Mouse (Mus musculus): ENCODE results near the gene C530008M17Rik.

The C530008M17Rik gene

DNA sequence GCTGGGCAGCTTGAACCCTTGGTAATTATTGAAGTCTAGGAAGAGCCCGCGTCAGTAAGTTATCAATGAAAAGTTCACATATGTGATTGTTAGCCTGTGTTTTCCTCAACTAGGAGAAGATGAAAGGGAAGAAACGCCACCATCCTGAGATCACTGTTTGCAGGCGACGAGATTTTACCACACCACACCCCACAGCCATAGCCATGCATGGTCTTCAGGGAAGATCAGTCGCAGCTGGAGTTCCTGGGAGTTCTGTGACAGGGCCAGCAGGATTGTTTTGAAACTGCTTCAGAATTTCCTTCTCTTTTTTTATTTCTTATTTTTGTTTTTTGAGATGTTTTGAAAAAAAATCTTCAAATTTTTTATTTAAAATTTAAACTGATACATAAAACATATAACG is 8.6 kb downstream of the C530008M17Rik start:
- no peak for DNase-seq (ENCODE audit: low spot score in 2 of 2)

DNA sequence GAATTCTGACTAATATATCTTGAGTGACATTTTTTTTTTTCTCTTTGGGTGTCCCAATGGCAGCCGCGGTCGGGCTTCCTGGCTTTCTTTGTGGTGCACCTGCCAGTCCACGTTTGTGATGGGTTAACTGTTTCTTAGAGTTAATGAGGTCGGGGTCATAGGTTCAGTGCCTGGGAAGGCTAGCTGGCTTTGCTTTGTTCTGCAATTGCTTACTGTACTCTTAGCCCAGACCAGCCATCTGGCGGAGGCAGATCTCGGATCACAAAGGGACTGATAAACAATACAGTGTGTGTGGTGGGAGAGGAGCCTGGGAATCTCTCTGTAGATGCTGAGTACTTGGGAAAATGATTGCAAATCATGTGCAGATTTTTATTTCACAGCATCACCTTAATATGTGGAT is 9.1 kb downstream of the C530008M17Rik start:
- DNase-seq (ENCODE audit: low spot score in 2 of 2): no peak

DNA sequence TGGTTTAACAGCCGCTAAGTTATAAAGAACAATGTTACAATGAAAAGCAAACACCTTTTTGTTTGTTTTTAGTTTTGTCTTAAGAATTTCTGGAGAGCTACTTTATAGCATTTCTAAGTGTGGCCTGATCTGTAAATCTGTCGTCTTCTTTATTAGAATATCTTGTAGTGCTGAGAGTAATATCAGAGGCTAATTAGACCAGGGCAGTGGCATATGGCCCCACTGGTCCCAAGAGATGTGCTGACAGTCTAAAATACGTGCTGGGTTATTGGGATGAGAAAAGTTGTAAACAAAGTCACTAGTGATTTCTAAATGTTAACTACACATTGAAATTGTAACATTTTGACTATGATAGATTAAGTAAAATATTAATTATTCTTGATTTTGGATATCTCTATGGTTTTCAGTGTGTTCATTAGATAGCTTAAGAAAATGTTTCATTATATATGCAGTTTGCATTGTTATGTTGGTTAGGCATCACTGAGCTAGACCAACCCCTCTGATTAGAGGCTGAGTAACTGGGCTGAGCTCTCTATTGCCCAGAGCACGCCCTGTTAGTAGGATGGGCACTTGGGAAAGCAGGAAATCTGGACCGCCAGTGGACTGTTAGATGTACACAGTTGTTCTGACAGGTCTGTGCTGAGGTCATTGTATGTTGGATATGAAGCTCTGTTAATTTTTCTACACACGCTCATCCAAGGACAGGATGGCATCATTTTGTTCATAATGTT is 9.9 kb downstream of the C530008M17Rik start:
- DNase-seq (ENCODE audit: low spot score in 2 of 2): no peak

DNA sequence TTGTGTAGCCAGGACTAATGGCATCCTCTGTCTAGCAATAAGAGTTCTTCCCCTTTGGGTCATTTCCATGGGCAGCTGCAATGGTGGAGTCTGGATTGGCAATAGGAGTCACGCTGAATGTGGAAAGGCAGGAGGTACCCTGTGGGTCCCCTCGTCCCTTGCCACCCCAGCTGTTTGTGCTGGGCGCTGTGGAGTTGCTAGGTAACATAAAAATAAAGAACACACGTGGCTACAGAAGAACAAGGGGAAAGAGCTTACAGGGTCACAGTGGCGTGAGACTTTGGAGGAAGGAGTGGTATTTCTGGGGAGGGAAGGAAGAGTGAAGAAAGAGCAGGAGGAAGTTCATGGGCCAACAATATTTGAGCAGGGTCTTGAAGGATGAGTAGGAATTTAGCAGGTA is 11.8 kb downstream of the C530008M17Rik start:
- no peak for DNase-seq (ENCODE audit: low spot score in 2 of 2)

DNA sequence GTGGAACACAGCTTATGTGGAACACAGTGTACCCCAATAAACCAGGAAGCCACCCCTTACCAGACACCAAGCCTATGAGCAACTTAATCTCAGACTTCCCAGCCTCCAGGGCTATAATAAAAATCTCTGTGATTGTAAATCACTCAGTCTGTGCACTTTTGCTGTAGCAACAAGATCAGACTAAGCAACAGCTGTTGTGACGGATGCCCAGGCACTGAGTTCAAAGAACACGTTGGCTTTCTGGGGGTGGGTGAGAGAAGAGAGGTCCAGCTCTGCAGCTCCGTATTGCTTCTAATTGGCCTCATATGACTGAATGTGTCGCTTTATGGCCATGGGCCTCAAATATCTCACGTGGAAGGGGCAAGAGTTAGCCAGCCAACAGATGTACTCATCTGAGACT is 12.2 kb downstream of the C530008M17Rik start:
- no peak for DNase-seq (ENCODE audit: low spot score in 2 of 2)

DNA sequence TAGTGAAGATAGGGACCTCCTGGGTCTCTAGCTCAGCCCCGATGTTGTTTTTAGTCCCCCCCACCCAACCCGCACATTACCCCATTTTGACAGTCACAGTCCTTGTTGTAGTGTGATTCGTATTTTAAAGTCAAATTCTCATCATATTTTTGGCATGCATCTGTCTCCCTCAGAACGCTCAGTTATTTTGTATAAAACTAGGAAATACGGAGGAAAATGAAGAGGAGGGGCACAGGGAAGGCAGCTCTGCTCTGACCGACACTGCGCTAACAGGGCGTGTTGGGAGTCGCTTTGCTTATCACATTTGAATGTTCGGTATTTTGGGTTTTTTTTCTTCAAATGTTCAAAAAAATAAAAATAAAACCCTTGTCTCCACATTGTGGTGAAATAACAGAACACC is 13.9 kb downstream of the C530008M17Rik start:
- no peak for DNase-seq (ENCODE audit: low spot score in 2 of 2)

DNA sequence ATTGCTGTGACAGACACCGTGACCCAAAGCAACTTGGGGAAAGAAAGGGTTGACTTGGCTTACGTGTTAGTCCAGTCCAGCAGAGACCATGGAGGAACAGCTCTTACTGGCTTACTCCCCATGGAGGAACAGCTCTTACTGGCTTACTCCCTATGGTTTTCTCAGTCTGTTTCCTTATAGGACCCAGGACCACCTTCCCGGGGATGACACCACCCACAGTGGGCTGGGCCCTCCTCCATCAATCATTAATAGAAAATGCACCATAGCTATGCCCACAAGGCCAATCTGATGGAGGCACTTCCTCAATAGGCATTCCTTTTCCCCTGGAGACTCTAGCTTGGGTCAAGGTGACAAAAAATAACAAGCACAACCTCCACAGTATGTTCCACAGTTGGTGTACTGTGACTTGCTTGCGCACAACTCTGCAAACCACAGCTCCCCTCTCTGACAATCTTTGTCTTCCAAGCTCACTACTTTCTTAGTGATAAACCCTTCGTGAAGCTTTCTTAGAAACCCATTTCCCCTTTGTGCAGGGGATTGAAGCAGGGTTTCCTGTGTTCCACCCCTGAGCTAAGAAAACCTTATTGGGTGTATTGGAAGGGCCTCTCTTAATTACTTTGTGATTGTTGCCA is 17.8 kb downstream of the C530008M17Rik start:
- no peak for DNase-seq (ENCODE audit: low spot score in 2 of 2)

DNA sequence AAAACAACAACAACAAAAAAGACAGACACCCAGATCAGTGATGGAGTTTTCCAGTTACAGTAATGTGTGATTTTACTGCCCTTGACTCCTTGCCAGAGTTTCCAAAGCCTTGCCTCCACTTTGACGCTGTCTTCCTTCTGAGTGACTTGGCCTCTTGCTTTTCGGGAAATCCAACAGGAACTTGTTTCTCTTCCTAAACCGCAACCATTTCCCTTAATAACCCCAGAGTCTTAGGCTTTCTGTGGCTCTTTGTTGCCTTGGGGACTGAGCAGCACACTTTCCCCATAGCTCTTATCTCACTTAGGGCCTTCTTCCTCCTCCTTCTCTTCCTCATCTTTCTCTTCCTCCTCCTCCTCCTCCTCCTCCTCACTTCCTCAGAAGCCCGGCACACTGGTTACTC is 19.1 kb downstream of the C530008M17Rik start:
- DNase-seq (ENCODE audit: low spot score in 2 of 2): no peak

DNA sequence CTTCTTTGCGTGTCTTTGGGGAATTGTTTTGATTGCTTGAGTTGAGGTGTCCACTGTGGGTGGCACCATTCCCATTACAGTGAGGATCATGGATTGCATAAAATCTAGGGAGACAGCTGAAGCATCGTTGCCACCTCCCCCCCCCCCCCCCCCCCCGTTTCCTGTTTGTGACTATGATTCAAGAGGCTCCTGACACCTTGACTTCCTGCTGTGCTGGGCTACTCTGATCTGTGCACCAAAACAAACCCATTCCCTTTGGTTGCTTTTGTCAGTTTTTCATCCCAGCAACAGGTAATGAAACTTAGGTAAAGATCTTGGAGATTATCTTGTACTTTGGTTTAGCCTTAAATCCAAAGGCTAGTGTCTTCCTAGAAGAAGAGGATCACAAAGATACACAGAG is 24.6 kb downstream of the C530008M17Rik start:
- DNase-seq (ENCODE audit: low spot score in 2 of 2): no peak

DNA sequence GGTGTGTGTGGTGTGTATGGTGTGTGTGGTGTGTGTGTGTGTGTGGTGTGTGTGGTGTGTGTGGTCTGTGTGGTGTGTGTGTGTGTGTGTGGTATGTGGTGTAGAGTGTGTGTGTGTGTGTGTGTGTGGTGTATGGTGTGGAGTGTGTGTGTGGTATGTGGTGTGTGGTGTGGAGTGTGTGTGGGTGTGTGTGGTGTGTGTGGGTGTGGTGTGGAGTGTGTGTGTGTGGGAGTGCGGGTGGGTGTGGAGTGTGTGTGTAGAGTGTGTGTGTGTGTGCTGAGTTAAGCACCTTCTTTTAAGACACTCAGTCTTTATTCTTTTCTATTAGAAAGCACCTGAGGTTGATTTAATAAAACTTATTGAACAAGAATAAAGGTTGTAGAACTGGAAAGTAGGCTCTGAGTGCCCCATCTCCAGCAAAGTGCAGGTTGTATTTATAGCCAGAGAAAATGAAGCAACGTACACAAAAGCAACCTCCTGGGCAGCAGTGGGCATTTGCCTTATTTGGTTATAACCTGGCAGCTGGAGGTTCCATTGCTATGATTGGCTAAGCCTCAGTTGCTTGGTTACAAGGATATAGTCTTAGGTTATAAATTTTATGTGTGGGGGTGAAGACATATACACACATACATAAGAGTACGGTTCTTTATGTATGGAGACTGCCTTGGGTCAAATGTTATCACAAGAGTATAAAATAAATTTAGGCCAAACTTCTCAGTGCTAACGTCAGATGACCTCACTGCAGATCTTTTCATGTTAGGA is 25.8 kb downstream of the C530008M17Rik start:
- DNase-seq (ENCODE audit: low spot score in 2 of 2): no peak

DNA sequence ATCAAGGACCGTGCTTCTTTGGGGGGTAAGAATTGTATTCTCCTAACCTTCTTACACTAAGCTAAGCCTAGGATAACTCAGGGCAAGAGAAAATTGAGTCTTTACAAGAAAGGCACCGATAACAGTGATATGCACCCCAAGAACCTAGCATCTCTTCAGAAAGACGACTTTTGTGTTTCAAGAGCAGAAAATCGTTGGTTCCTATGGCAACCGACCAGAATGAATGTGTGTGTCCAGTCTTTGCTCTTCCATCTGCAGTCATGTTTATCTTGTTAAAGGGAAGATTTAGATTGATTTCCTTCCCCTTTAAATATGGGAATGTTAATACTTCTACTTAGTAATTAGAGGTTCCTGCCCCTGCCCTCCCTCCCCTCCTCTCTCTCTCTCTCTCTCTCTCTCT is 27.1 kb downstream of the C530008M17Rik start:
- DNase-seq (ENCODE audit: low spot score in 2 of 2): no peak

DNA sequence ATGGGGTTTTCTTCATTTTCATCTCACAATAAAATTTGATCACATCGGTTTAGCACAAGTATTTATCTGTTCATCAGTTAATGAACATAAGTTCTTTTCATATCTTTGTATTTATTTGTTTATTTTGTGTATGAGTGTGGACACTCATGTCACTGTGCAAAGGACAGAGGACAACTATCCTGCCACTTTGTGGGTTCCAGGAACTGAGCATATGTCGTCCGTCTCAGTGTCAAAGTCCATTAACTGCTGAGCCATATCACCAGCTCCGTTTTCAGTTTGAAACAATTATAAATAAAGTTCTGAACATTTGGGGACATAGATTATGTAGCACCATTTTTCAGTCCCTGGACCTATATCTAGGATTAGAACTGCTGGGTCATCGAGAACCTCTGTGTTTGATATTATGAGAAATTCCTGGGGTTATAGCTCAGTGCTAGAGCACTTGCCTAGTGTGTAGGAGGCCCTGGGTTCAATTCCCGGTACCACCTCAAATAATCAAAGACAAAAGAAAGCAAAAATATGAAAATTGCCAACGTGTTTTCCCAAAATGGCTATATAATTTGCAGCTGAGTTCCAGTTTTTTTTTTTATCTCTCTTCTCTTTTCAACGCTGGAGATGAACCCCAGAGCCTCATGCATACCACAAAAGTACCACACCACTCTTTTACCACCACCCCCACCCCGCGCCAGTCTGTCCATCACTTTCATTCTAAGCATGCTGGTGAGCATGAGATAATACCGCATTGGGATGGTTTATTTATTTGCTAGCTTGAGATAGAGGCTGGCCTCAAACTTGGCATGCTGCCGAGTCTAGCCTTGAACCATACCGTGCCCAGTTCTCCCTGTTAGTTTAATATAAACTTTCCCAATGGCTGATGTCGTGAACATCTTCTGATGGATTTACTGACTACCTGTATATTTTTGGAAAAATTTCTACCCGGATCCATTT is 28.6 kb downstream of the C530008M17Rik start:
- no peak for DNase-seq (ENCODE audit: low spot score in 2 of 2)

DNA sequence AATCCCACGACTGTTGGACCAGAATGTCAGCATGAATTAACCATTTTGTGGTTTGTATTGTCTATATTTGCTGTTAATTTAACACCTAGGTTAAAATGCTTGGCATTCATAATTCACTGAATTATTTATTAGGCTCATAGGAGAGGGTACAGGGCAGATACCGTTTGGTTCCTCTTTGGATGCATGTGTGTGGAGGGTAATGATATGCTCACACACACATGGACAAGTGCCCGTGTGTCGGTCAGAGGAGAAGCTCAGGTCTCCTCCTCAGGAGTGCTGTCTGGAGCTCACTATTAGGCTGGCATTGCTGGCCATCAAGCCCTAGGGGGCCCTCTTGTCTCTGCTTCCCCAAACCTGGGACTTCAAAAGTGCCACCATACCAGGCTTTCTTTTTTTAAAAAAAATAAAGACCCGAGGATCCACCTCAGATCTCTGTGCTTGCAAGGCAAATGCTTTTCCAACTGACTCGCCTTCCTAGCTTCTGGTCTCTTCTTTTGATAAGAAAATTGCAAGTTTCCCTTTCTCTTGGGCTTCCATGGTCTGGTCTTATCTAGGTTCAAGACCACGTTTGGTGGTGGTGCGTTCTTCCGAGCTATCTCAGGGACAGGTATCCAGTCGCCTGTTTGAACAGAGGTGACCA is 31.8 kb downstream of the C530008M17Rik start:
- no peak for DNase-seq (ENCODE audit: low spot score in 2 of 2)

DNA sequence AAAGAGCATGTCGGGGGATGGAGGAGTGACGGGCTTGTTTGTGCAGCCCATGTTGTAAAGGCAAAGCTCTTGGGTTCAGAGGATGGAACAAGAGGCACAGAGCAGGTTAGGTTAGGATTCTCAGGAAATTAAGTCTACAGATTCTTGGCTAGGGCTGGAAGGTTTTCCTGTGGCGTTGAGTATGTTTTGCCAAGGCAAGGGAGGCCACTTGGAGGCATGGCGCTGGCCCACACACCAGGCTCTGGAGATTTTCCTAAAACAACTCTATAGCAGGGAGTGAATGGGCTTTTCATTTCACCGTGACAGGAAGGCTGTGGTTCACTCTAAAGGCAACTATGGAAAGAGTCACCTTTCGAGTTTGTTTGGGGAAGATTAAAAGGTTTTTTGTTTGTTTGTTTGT is 32.3 kb downstream of the C530008M17Rik start:
- DNase-seq (ENCODE audit: low spot score in 2 of 2): no peak

DNA sequence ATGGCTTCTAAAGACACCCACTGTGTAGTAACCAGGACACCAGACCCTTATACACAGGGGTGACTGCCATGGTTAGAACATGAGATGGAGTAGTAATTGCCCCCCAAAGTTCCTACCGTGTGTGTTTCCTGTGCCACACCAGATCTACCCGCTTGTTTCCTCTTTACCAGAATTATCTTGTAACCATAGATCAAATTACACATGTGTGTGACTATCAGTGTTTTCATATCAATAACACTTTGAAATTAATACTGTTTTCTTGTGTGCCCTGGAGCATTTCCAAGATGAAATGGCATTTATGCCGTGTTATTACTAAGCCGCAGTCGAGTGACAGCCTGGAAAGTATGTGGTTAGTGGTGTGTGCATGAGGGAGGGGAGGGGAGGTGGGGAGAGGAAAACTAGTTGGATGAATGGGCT is 33.9 kb downstream of the C530008M17Rik start:
- no peak for DNase-seq (ENCODE audit: low spot score in 2 of 2)

DNA sequence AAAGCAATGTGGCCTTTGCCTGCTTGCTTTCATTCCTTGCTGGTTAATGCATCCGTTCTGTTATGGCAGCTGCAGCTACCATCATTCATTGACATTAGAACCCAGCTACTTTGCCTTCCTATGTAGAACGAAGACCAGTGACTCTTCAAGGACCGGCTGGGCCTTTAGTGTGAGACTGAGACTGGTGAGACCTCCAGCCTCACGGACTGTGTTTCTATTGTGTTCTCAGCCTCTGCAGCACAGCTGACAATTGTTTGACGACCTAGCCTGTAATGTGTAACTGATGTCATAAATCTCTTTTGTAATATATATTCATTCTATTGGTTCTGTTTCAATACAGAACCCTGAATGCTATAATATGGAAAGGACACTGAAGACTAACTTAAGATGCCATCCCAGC is 34.9 kb downstream of the C530008M17Rik start:
- DNase-seq (ENCODE audit: low spot score in 2 of 2): no peak

DNA sequence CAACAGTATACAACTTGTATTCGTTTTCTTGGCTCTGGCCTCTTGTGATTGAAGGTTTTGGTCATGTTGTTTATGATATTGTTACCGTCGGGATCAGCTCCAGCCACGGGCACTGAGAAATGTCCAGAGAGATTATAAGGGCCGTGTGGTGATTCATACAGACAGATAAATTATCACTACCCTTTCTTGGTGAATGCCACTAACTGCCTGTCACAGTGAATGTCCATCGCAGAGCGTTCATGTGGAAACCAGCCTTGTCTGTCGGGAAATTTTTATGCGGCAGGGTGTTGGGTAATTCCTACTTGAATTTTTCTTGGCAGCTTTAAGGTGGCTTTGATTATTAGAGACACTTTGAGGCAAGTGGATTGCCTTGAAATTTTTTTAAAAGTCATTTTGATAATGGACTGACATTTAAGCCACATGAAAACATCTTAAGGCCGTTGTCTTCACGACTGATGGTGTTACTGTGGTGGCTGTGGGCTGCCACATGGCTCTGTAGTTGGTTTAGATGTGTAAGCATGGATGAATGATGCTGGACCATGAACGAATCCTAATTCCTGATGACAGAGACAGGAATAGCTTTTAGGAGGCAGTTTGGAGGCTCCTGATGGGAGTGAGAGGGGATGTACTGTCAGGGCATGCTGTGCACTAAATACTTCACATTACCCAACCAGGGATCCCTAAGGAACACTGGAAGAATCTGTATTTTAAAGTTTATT is 35.6 kb downstream of the C530008M17Rik start:
- no peak for DNase-seq (ENCODE audit: low spot score in 2 of 2)

DNA sequence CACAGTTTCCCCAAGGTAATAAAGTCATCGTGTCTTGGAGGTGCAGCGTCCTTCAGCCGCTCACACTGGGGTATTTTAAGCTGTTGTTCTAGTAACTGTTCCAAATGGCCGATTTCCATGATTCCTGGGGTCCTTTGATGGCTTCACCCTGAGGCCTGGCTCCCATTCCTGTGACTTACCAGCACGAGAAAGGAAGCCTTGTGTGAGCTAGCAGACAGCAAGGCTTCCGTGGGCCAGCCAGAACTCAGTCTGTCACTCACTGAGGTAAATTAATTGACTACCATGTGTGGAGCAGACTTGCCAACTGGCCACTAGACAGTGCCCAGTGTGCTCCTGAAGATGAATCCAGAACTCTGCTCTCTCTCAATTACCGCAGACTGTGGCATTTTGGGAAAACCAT is 41.2 kb downstream of the C530008M17Rik start:
- DNase-seq (ENCODE audit: low spot score in 2 of 2): no peak

DNA sequence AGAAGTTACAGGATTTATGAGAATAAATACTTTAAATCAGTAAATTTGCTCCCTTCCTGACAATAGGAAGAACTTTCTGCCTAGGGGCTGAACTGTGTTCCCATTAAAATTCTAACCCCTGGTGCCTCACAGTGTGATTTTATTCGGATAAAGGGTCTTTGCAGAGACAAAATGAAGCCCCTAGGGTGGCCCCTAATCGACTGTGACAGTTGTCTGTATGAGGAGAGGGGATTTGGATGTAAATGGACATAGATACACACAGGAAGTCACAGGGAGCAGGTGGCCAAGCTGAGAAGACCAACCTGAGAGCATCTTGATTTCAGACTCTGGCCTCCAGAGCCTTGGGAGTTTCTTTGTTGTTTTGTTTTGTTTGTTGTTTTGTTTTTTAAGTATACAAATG is 41.9 kb downstream of the C530008M17Rik start:
- no peak for DNase-seq (ENCODE audit: low spot score in 2 of 2)

DNA sequence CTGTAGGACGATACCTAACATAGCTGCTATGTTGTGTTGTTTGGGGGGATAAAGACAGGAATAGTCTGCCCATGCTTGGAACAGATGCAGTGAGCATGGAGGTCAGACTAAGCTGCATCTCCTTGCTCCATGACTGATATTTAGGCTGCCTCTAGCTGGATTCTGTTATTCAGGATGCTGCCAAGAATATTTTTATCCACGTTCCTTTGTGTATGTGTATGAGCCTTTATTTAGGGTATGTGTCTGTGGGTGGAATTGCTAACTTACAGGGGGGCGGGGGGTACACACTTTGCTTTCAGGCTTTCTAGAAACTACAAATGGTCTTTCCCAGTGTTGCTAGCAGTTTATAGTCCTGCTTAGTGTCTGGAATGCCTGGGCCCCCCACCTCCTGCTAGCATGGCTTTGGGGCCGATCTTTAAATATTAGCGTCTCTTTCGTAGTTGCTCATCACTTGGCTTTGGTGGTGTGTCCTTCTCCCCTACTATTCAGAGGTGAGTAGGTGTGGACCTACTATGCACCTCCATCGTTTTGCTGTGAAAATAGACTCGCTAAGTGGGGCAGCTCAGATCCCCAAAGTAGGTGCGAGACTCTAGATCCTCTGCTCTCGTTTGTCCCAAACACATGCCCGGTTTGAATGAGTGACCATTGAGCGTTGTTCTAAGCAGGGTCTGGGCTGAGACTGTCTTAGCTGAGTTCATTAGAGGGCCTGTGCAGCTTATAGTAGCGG is 45.0 kb downstream of the C530008M17Rik start:
- DNase-seq (ENCODE audit: low spot score in 2 of 2): no peak

All from thymus, postnatal 10 days (tissue).